Mouse (Mus musculus): ENCODE measurements around the gene Proz.

DNA sequence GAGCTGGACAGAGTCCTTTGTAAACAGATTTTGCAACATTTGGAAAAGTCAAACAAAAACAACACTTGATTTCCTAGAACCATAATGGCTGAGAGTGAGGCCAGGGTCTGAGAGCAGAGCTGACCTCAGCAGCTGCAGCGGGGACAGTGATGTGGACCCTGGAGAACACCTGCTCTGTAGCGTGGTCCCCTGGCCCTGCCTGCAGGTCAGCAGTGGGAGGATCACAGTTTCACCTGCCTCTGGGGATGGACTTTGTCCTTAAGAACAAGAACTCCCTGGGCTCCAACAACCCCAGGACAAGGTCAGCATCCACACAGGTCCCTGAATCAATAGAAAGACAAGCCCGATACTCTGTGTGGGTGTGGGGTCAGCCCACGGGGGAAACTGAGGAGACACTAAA lies 3.4 kb upstream of the Proz start:
- TF ChIP-seq ZC3H11A (IDR thresholded peaks at IDR 0.05; ENCODE audit: borderline replicate concordance, low read depth, low read length) = no peak
- TF ChIP-seq HCFC1 (IDR thresholded peaks at IDR 0.05; ENCODE audit: borderline replicate concordance, insufficient read depth, low read length) = no peak
- TF ChIP-seq ZNF384 (IDR thresholded peaks at IDR 0.05; ENCODE audit: low read depth, low read length) = no peak
- TF ChIP-seq CHD2 (IDR thresholded peaks at IDR 0.05; ENCODE audit: low read depth, low read length) = no peak
- no peak for TF ChIP-seq MAFK (IDR thresholded peaks at IDR 0.05; ENCODE audit: insufficient read depth, low read depth, low read length)
